Mouse (Mus musculus) embryonic facial prominence, embryonic 14.5 days (tissue): Measurements from ENCODE around the gene Rnf19b. TPM values are rescaled to one million over a fixed set of nuclear protein-coding genes. Genes with fewer than 3 reads are reported as not detected.
A peak's percentile ranks its signal among the peaks of the same experiment; 100 is the strongest.

ENCODE experiments used
- ATAC-seq: fragments of 200-750 bp; cut with Nextera tagmentation; 2 replicates; pipeline ENCODE4 v1.8.0; 2017; ENCODE audit warnings: low read depth, moderate number of reproducible peaks, moderate TSS enrichment
- DNase-seq: peaks from one replicate; pipeline ENCODE4 v3.0.0-alpha.2; 2015; ENCODE audit warnings: low spot score
- H3K27ac ChIP-seq: fragments of 300-500 bp; sonication (generic); replicated peaks from 2 replicates; pipeline ENCODE4 v1.5.1; 2014; ENCODE audit warnings: low read depth, mild to moderate bottlenecking, low read length, moderate library complexity
- H3K27me3 ChIP-seq: fragments of 300-500 bp; sonication (generic); replicated peaks from 2 replicates; pipeline ENCODE4 v1.6.1; 2014; ENCODE audit warnings: low read length; ENCODE audit not compliant: control insufficient read depth, insufficient read depth
- H3K36me3 ChIP-seq: fragments of 300-500 bp; sonication (generic); 2 replicates; pipeline ENCODE4 v1.6.1; 2014; ENCODE audit warnings: low read length, mixed read lengths; ENCODE audit not compliant: control insufficient read depth, insufficient read depth
- H3K4me1 ChIP-seq: fragments of 300-500 bp; sonication (generic); 2 replicates; pipeline ENCODE4 v1.6.1; 2014; ENCODE audit warnings: antibody characterized with exemption, low read length; ENCODE audit not compliant: control insufficient read depth, insufficient read depth
- H3K4me2 ChIP-seq: fragments of 300-500 bp; sonication (generic); 2 replicates; pipeline ENCODE4 v1.6.1; 2014; ENCODE audit warnings: low read depth, mild to moderate bottlenecking, low read length, moderate library complexity, mixed read lengths
- H3K4me3 ChIP-seq: fragments of 300-500 bp; sonication (generic); 2 replicates; pipeline ENCODE4 v1.5.1; 2014; ENCODE audit warnings: low read depth, mild to moderate bottlenecking, low read length
- H3K9ac ChIP-seq: fragments of 300-500 bp; sonication (generic); 2 replicates; pipeline ENCODE4 v1.6.1; 2014; ENCODE audit warnings: low read depth, mild to moderate bottlenecking, low read length, moderate library complexity, mixed read lengths
- H3K9me3 ChIP-seq: fragments of 300-500 bp; sonication (generic); 2 replicates; pipeline ENCODE4 v1.6.1; 2016; ENCODE audit warnings: low read length; ENCODE audit not compliant: control insufficient read depth
- WGBS: fragments of 180-500 bp; shearing (Covaris S2); extraction: QIAGEN DNeasy Blood & Tissue Kit; methylation state at CpG from one replicate; pipeline ENCODE4 v1.1.7; 2014; 5-methylcytosine and 5-hydroxymethylcytosine counted together
- polyA plus RNA-seq: library from polyadenylated mRNA; unstranded; fragments of >200 nt; fragmentation: Nextera tagmentation; extraction: Ambion mirVana; gene quantifications from 2 replicates; pipeline ENCODE4 v1.2.1, GENCODE M21; 2014

Gene Rnf19b
- polyA plus RNA-seq, 1 experiment from 2014 or later, result 11.3 TPM

GRCm38 (mm10) chr4:129032133-129032962, 25.7 kb upstream of the Rnf19b start:
- Histone ChIP-seq H3K4me3 (no peak overlapping the region), H3K4me2 (peak overlapping the region; percentile 44; the same call in 1 of the 2 replicates), H3K9ac (no peak overlapping the region), H3K27me3 (no peaks in the 10 kb centered on the region), H3K27ac (peak overlapping the region; percentile 74), H3K4me1 (peaks cover 30% of the 10 kb centered on the region), H3K9me3 (no peaks in the 10 kb centered on the region), H3K36me3 (no peaks in the 10 kb centered on the region)
- 64% methylated on average over 11 of the region's 11 CpGs for WGBS
- DNase-seq (peak; percentile 58), ATAC-seq (no peak)

DNA sequence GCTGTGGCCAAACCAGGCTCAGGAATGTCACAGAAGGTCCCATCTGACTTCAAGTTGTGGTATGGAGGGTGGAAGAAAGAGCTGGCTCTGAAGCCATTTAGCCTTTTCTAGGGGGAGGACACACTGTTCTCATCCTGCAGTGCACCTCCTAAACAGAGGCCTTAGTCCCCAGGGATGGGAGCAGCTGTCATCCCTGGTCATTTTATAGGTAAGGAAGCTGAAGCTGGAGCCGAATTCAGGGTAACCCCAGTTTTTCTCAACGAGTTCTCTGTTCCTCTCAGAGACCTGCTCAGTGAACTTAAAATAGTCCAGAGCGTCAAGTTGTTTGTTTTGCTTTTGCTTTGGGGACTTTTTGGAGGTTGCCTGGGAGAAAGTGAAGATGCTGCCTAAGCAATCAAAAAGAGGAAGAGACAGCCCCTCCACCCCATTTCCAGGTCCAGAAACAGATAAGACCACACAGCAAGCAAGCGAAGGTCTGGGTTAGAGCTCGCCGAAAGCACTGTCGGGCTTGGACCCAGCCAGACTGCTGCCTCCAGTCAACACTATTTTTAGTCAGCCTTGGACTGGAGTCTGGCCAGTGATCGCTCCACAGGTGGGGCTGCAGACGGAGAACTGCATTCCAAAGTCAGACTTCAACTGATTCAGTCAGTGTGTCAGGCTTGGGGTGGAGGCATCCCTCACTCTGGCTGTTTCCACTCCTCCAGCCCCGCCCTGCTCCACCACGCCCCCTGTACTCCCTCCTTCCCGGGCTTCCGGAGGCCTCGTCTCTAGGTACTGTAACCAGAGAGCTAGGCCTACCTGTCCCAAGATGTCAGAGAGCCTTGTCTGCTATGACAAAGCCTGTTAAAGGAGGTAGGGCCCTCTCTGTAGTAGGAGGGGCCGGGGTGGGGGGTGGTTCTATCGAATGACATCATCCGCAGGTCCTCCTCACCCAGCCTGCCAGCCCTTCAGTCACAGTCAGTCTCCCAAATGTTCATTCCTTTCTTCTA, 24.8 kb upstream of the Rnf19b start:
- H3K36me3 ChIP-seq, result no peaks in the 10 kb centered on the region
- H3K4me3 ChIP-seq, result no peak overlapping the region
- H3K4me1 ChIP-seq, result peaks cover 30% of the 10 kb centered on the region
- H3K27me3 ChIP-seq, result no peaks in the 10 kb centered on the region
- peak overlapping the region; percentile 17; the same call in 1 of the 2 replicates for H3K9ac ChIP-seq
- DNase-seq (peak; percentile 92), ATAC-seq (peak; percentile 96)
- WGBS, result 12% methylated on average over 17 of the region's 17 CpGs
- H3K27ac ChIP-seq, result peak overlapping the region; percentile 74
- H3K9me3 ChIP-seq, result no peaks in the 10 kb centered on the region
- H3K4me2 ChIP-seq, result peak overlapping the region; percentile 44

GRCm38 (mm10) chr4:129034224-129034623, 23.8 kb upstream of the Rnf19b start:
- 0 out of 2 replicates have a peak overlapping the region, but pooled peaks have one; percentile 74 for H3K27ac ChIP-seq
- ATAC-seq, result no peak

GRCm38 (mm10) chr4:129034706-129035660, 23.1 kb upstream of the Rnf19b start:
- no peak overlapping the region for H3K4me3 ChIP-seq
- H3K9me3 ChIP-seq, result no peaks in the 10 kb centered on the region
- H3K27me3 ChIP-seq, result no peaks in the 10 kb centered on the region
- H3K9ac ChIP-seq, result no peak overlapping the region
- no peaks in the 10 kb centered on the region for H3K36me3 ChIP-seq
- no peak overlapping the region; the same call in 1 of the 2 replicates for H3K4me2 ChIP-seq
- ATAC-seq, result peak; percentile 60
- DNase-seq, result peak; percentile 87
- 38% methylated on average over 13 of the region's 13 CpGs for WGBS
- H3K27ac ChIP-seq, result peak overlapping the region; percentile 65
- H3K4me1 ChIP-seq, result peaks cover 30% of the 10 kb centered on the region

More at GRCm38 (mm10) chr4:129034224-129034623, 23.8 kb upstream of the Rnf19b start:
- no peak overlapping the region for H3K9ac ChIP-seq
- DNase-seq, result no peak
- H3K4me3 ChIP-seq, result no peak overlapping the region
- 89% methylated on average over 3 of the region's 3 CpGs for WGBS
- no peaks in the 10 kb centered on the region for H3K36me3 ChIP-seq
- H3K27me3 ChIP-seq, result no peaks in the 10 kb centered on the region
- no peak overlapping the region for H3K4me2 ChIP-seq
- H3K4me1 ChIP-seq, result peaks cover 30% of the 10 kb centered on the region
- H3K9me3 ChIP-seq, result no peaks in the 10 kb centered on the region

GRCm38 (mm10) chr4:129035851-129036445, 22.1 kb upstream of the Rnf19b start:
- Histone ChIP-seq H3K4me1 (peaks cover 30% of the 10 kb centered on the region), H3K4me3 (no peak overlapping the region), H3K4me2 (no peak overlapping the region), H3K27ac (no peak overlapping the region), H3K9ac (no peak overlapping the region), H3K9me3 (no peaks in the 10 kb centered on the region), H3K36me3 (no peaks in the 10 kb centered on the region), H3K27me3 (no peaks in the 10 kb centered on the region)
- 74% methylated on average over 7 of the region's 7 CpGs for WGBS
- ATAC-seq (no peak), DNase-seq (no peak)

- Histone ChIP-seq H3K9ac (peak overlapping the region; percentile 73), H3K4me1 (peaks cover 7% of the 10 kb centered on the region; the same call in 1 of the 2 replicates), H3K4me3 (peak overlapping the region; percentile 47), H3K36me3 (no peaks in the 10 kb centered on the region), H3K9me3 (no peaks in the 10 kb centered on the region), H3K4me2 (peak overlapping the region; percentile 94), H3K27ac (peak overlapping the region; percentile 59; the same call in 1 of the 2 replicates), H3K27me3 (peaks cover 27% of the 10 kb centered on the region)
- WGBS, result 14% methylated on average over 15 of the region's 15 CpGs
- DNase-seq (no peak), ATAC-seq (no peak)
Measured at GRCm38 (mm10) chr4:129047721-129048421, 10.2 kb upstream of the Rnf19b start.
